Mouse (Mus musculus) forebrain, embryonic 12.5 days (tissue): ENCODE measurements around the gene Selenok. TPM values are rescaled to one million over a fixed set of nuclear protein-coding genes. Genes with fewer than 3 reads are reported as not detected.

Experiments used
- ATAC-seq: fragments of 200-750 bp; cut with Nextera tagmentation; 2 replicates; pipeline ENCODE4 v1.8.0; 2017; ENCODE audit warnings: moderate TSS enrichment; ENCODE audit not compliant: low FRiP score
- H3K27ac ChIP-seq: fragments of 300-500 bp; sonication (generic); 2 replicates; pipeline ENCODE4 v1.5.1; 2016; ENCODE audit warnings: mild to moderate bottlenecking
- H3K27me3 ChIP-seq: fragments of 300-500 bp; sonication (generic); 2 replicates; pipeline ENCODE4 v1.6.1; 2016; ENCODE audit warnings: mild to moderate bottlenecking
- H3K36me3 ChIP-seq: fragments of 300-500 bp; sonication (generic); replicated peaks from 2 replicates; pipeline ENCODE4 v1.6.1; 2016; ENCODE audit warnings: mild to moderate bottlenecking
- H3K4me1 ChIP-seq: fragments of 300-500 bp; sonication (generic); 2 replicates; pipeline ENCODE4 v1.6.1; 2016
- H3K4me2 ChIP-seq: fragments of 300-500 bp; sonication (generic); 2 replicates; pipeline ENCODE4 v1.6.1; 2016; ENCODE audit warnings: mild to moderate bottlenecking, moderate library complexity
- H3K4me3 ChIP-seq: fragments of 300-500 bp; sonication (generic); replicated peaks from 2 replicates; pipeline ENCODE4 v1.5.1; 2016; ENCODE audit warnings: mild to moderate bottlenecking
- H3K9ac ChIP-seq: fragments of 300-500 bp; sonication (generic); 2 replicates; pipeline ENCODE4 v1.6.1; 2016; ENCODE audit warnings: mild to moderate bottlenecking
- H3K9me3 ChIP-seq: fragments of 300-500 bp; sonication (generic); 2 replicates; pipeline ENCODE4 v1.6.1; 2016
- WGBS: fragments of 180-500 bp; shearing (Covaris S2); methylation state at CpG from one replicate; pipeline ENCODE4 v1.1.7; 2016; 5-methylcytosine and 5-hydroxymethylcytosine counted together
- polyA plus RNA-seq: library from polyadenylated mRNA; unstranded; fragments of >200 nt; fragmentation: Nextera tagmentation; extraction: Ambion mirVana; gene quantifications from 2 replicates; pipeline ENCODE4 v1.2.1, GENCODE M21; 2016

Selenok gene
- polyA plus RNA-seq, 1 experiment from 2014 or later: 365 TPM

DNA sequence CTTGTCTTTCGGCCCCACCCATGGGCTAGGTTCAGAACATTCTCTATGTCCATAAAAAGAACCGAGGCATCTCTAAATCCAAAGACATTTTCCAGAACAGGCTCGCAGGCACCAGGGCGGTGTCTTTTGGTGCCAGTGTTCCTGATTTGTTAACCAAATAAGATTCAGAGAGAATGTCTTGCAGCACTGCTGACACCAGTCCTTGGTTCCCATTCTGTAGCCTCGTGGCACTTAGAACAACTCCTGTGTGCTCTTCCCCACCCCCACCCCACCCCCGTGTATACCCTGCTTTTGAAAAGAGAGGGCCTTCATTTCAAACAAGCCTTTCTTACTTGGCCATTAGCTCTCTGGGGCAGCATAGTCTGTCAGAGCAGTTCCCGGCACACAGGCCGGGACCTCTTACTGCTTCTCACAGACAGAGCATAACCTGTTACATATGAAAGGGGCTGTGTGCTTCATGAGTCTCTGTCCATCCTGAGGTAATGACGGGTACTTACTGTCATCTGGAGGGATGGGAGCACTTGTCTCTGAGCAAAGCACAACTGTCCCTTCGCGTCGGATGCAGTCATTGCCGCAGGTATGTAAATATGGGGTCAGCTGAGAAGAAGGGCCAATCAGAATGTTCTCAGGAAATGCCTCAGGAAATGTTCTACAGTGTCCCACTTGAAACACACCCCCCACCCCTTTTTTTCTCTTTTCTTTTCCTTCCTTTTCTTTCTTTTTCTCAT is 30.8 kb downstream of the Selenok start:
- ATAC-seq: peak; percentile 30; the same call in 1 of the 2 replicates
- Histone ChIP-seq H3K4me3 (no peak overlapping the region), H3K4me1 (no peaks in the 10 kb centered on the region), H3K4me2 (no peak overlapping the region), H3K9me3 (no peaks in the 10 kb centered on the region), H3K27me3 (no peaks in the 10 kb centered on the region), H3K27ac (no peak overlapping the region), H3K9ac (no peak overlapping the region), H3K36me3 (peaks cover 45% of the 10 kb centered on the region)
- 72% methylated on average over 13 of the region's 13 CpGs for WGBS

GRCm38 (mm10) chr14:29999475-29999811 is 31.3 kb downstream of the Selenok start:
- 83% methylated on average over 3 of the region's 3 CpGs for WGBS
- no peak for ATAC-seq
- Histone ChIP-seq H3K4me3 (no peak overlapping the region), H3K4me2 (no peak overlapping the region), H3K9ac (no peak overlapping the region), H3K4me1 (no peaks in the 10 kb centered on the region), H3K27me3 (no peaks in the 10 kb centered on the region), H3K36me3 (peaks cover 39% of the 10 kb centered on the region), H3K9me3 (no peaks in the 10 kb centered on the region), H3K27ac (no peak overlapping the region)

GRCm38 (mm10) chr14:30008733-30009575 is 40.8 kb downstream of the Selenok start, which contains the start of the genes Il17rb and Chdh:
Gene Il17rb (minus strand): TSS chr14:30008896.
Gene Chdh (plus strand): TSS chr14:30009023.
- peak; percentile 33; the same call in 1 of the 2 replicates for ATAC-seq
- peak within 1 kb of the TSS; percentile 88 for H3K4me2 ChIP-seq
- H3K27ac ChIP-seq: no peak within 1 kb of the TSS
- H3K9me3 ChIP-seq: no peaks in the 10 kb centered on the region
- H3K27me3 ChIP-seq: peaks cover 31% of the 10 kb centered on the region
- peaks cover 7% of the 10 kb centered on the region for H3K4me1 ChIP-seq
- H3K4me3 ChIP-seq: peak within 1 kb of the TSS; percentile 43
- H3K36me3 ChIP-seq: no peaks in the 10 kb centered on the region
- peak within 1 kb of the TSS; percentile 47 for H3K9ac ChIP-seq
- WGBS: 10% methylated on average over 54 of the region's 54 CpGs

DNA sequence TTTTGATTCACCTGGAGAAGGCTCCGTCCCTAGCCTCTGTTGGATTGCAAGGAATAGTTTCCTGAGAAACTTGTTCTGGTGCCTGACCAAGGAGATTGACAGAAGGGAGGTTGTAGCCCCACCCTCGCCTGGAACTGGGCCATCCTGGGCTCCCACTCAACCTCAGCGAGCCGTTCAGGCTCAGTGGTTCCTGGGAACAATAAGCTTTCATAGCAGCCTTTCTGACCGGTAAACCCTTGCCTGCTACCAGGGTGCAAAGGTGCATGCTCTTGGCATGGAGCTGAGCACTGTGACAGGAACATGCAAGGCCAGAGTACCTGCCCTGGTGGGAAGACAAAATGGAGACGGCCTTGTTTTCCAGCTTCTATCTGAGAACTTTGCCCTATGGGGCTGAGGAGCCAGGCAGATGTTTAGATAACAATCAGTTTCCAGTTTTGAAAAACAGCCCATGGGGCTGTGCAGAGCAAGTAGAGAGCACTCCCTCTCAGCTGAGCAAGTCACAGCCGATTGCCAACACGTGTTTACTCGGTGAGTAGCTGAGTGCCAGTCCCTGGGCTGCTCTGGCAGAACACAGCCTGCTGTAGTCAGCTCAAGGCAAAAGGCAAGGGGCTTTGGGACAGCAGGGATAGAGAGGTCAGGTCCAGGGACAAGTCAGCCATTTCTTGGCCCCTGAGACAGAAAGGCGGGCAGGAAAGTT is 41.9 kb downstream of the Selenok start:
- no peak for ATAC-seq

DNA sequence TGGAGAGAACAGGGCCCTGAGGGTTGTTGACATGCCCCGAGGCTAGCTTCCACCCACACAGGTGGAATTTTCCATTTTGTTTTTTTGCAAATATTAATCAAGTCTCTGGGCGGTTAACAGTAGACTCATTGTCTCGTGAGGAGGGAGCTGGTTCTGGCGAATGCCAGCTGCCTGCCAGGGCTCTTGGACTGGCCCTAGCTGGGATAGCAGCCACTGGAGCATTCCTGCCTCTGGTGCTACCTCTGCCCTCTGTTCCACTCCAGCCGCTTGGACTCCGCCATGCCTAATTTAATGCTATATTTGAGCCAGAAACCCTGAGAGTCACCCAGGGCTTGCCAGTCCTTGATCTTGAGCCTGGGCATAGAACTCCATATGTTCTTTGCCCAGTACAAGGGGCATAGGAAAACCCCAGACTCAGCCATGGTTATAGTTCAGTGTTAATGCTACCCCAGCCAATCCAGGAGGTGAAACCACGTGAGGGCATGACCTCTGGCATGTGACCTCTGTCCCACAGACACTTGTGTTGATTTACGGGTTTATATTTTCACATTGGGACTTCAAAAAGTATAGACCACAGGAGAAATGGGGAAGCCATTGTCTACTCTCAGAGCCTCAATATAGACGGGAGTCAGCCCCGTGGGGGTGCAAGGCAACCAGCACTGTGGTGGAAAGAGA is 43.9 kb downstream of the Selenok start:
- 87% methylated on average over 10 of the region's 10 CpGs for WGBS
- Histone ChIP-seq H3K27ac (no peak overlapping the region), H3K9ac (no peak overlapping the region), H3K4me3 (no peak overlapping the region), H3K36me3 (no peaks in the 10 kb centered on the region), H3K4me2 (no peak overlapping the region), H3K9me3 (no peaks in the 10 kb centered on the region), H3K27me3 (peaks cover 31% of the 10 kb centered on the region), H3K4me1 (peaks cover 7% of the 10 kb centered on the region)
- no peak for ATAC-seq

More for the DNA sequence above, 41.9 kb downstream of the Selenok start:
- 80% methylated on average over 10 of the region's 10 CpGs for WGBS
- H3K4me2 ChIP-seq: no peak overlapping the region
- no peak overlapping the region for H3K27ac ChIP-seq
- H3K27me3 ChIP-seq: peaks cover 31% of the 10 kb centered on the region
- no peak overlapping the region for H3K4me3 ChIP-seq
- no peaks in the 10 kb centered on the region for H3K9me3 ChIP-seq
- peaks cover 7% of the 10 kb centered on the region for H3K4me1 ChIP-seq
- no peak overlapping the region for H3K9ac ChIP-seq
- no peaks in the 10 kb centered on the region for H3K36me3 ChIP-seq

GRCm38 (mm10) chr14:30014487-30014886 is 46.4 kb downstream of the Selenok start:
- no peak for ATAC-seq
- H3K36me3 ChIP-seq: no peaks in the 10 kb centered on the region
- no peaks in the 10 kb centered on the region for H3K9me3 ChIP-seq
- H3K4me1 ChIP-seq: no peaks in the 10 kb centered on the region
- no peak overlapping the region for H3K4me2 ChIP-seq
- peaks cover 13% of the 10 kb centered on the region for H3K27me3 ChIP-seq
- H3K9ac ChIP-seq: no peak overlapping the region
- 32% methylated on average over 10 of the region's 10 CpGs for WGBS
- H3K4me3 ChIP-seq: no peak overlapping the region
- H3K27ac ChIP-seq: no peak overlapping the region

- H3K9ac ChIP-seq: no peak overlapping the region
- H3K27me3 ChIP-seq: peaks cover 8% of the 10 kb centered on the region; the same call in 1 of the 2 replicates
- H3K27ac ChIP-seq: no peak overlapping the region
- no peak overlapping the region for H3K4me3 ChIP-seq
- H3K4me1 ChIP-seq: no peaks in the 10 kb centered on the region
- no peaks in the 10 kb centered on the region for H3K9me3 ChIP-seq
- ATAC-seq: no peak
- WGBS: 35% methylated on average over 1 of the region's 1 CpGs
- H3K4me2 ChIP-seq: no peak overlapping the region
- H3K36me3 ChIP-seq: no peaks in the 10 kb centered on the region
Measured at GRCm38 (mm10) chr14:30015008-30015407, 46.9 kb downstream of the Selenok start.

- ATAC-seq: no peak
- WGBS: 90% methylated on average over 5 of the region's 5 CpGs
- H3K36me3 ChIP-seq: no peaks in the 10 kb centered on the region
- no peaks in the 10 kb centered on the region; the same call in 1 of the 2 replicates for H3K4me1 ChIP-seq
- H3K4me3 ChIP-seq: no peak overlapping the region
- no peak overlapping the region for H3K9ac ChIP-seq
- H3K27ac ChIP-seq: no peak overlapping the region
- H3K9me3 ChIP-seq: no peaks in the 10 kb centered on the region
- H3K4me2 ChIP-seq: no peak overlapping the region
- no peaks in the 10 kb centered on the region for H3K27me3 ChIP-seq
Measured at GRCm38 (mm10) chr14:30016666-30017065, 48.6 kb downstream of the Selenok start.

DNA sequence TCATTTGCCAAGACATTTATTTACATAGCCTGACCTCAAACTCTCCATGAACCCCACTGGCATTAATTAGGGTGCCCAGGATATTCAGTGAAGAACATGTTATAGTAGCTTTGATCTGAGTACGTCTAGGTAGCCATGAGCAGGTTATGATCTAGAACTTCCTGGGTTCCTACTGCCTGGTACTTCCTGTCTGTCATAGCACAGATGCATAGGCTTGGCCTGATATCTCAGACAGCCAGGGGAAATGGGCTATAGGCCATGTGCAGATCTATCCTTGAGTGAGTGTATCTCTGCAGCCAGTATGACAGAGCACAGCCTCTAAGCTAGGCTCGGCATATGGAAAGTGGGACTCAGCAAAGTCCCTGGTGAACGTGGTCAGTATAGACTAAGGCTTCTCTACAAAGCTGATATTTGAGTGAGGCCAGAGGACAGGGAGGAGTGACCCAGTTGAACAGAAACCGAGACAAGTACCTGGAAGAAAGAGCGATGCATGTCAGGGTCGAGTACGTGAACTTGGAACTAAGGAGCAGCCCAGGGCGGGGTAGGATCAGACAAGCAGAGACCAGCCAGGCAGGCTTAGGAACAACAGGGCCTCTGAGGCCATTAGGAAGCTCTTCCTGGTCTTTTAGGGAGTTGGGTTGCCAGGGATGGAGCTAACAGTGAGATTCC is 49.8 kb downstream of the Selenok start:
- H3K9me3 ChIP-seq: no peaks in the 10 kb centered on the region
- H3K27ac ChIP-seq: no peak overlapping the region
- H3K36me3 ChIP-seq: no peaks in the 10 kb centered on the region
- 91% methylated on average over 8 of the region's 8 CpGs for WGBS
- no peak overlapping the region for H3K4me3 ChIP-seq
- no peaks in the 10 kb centered on the region; the same call in 1 of the 2 replicates for H3K4me1 ChIP-seq
- no peaks in the 10 kb centered on the region for H3K27me3 ChIP-seq
- ATAC-seq: no peak
- no peak overlapping the region for H3K4me2 ChIP-seq
- H3K9ac ChIP-seq: no peak overlapping the region

GRCm38 (mm10) chr14:30018463-30018801 is 50.3 kb downstream of the Selenok start:
- 92% methylated on average over 4 of the region's 4 CpGs for WGBS
- no peak overlapping the region for H3K9ac ChIP-seq
- no peaks in the 10 kb centered on the region for H3K27me3 ChIP-seq
- no peaks in the 10 kb centered on the region for H3K36me3 ChIP-seq
- no peaks in the 10 kb centered on the region; the same call in 1 of the 2 replicates for H3K4me1 ChIP-seq
- no peak overlapping the region for H3K4me3 ChIP-seq
- ATAC-seq: no peak
- H3K4me2 ChIP-seq: no peak overlapping the region
- H3K27ac ChIP-seq: no peak overlapping the region
- H3K9me3 ChIP-seq: no peaks in the 10 kb centered on the region

- Histone ChIP-seq H3K4me1 (no peaks in the 10 kb centered on the region; the same call in 1 of the 2 replicates), H3K27ac (no peak overlapping the region), H3K9ac (no peak overlapping the region), H3K9me3 (no peaks in the 10 kb centered on the region), H3K4me2 (no peak overlapping the region), H3K4me3 (no peak overlapping the region), H3K36me3 (no peaks in the 10 kb centered on the region), H3K27me3 (no peaks in the 10 kb centered on the region)
- 92% methylated on average over 6 of the region's 6 CpGs for WGBS
- no peak for ATAC-seq
Measured at GRCm38 (mm10) chr14:30018846-30019245, 50.7 kb downstream of the Selenok start.
